9 mouse cellular contexts compared by ENCODE assay signal in genomic region chr6:127064815-127065214, GRCm38 (mm10). TPM values are rescaled to one million over a fixed set of nuclear protein-coding genes. Genes with fewer than 3 reads are reported as not detected.
DNase-seq lines count a peak whose midpoint lies in the region; ATAC-seq and TF ChIP-seq lines count a peak whose summit lies in the region.
"Had no signal": no experiment of that assay in that cellular context is flagged by ENCODE, and none has a peak within 500 bp of the region (broad histone marks: within the 10 kb centered on the region; RNA-seq: fewer than 3 reads in every experiment).

No protein-coding gene starts in this region.

- peak; percentile 34 for DNase-seq in lung, embryonic 14.5 days
- DNase-seq in lung, postnatal 36 days, result no peak
- DNase-seq in limb, embryonic 10.5 days (ENCODE audit: low spot score), result peak; percentile 45
- no peak for DNase-seq in ovary, postnatal 36 days (ENCODE audit: low spot score)
- DNase-seq in left cerebral cortex, adult 9 months (ENCODE audit: low spot score in 2 of 2), result no peak
- DNase-seq in spleen, postnatal 14 days (ENCODE audit: low spot score in 2 of 2), result no peak

- no peak overlapping the region for H3K4me3 ChIP-seq in lung, embryonic 14.5 days (ENCODE audit: low read depth, low read length)
- H3K4me3 ChIP-seq in forebrain, embryonic 13.5 days, result no peak overlapping the region
- peak overlapping the region; percentile 35 for H3K4me3 ChIP-seq in limb, embryonic 10.5 days
- H3K4me3 ChIP-seq in neural tube, embryonic 12.5 days, result no peak overlapping the region

- no peak overlapping the region for H3K27ac ChIP-seq in lung, embryonic 14.5 days (ENCODE audit: low read depth)
- no peak overlapping the region for H3K27ac ChIP-seq in forebrain, embryonic 13.5 days
- H3K27ac ChIP-seq in limb, embryonic 10.5 days, result peak overlapping the region; percentile 56; the same call in 1 of the 2 replicates
- no peak overlapping the region for H3K27ac ChIP-seq in neural tube, embryonic 12.5 days

- TF ChIP-seq CTCF in lung, embryonic 14.5 days (IDR thresholded peaks at IDR 0.05; ENCODE audit: low read depth), result 0 out of 2 replicates have a peak, but pooled peaks have one; percentile 16

- H3K4me2 ChIP-seq in lung, embryonic 14.5 days, result peak overlapping the region; percentile 29; the same call in 1 of the 2 replicates
- H3K4me2 ChIP-seq in forebrain, embryonic 13.5 days, result peak overlapping the region; percentile 29
- peak overlapping the region; percentile 41 for H3K4me2 ChIP-seq in neural tube, embryonic 12.5 days (replicated peaks)

- WGBS in lung, embryonic 14.5 days, result 3% methylated on average over 14 of the region's 14 CpGs
- WGBS in forebrain, embryonic 13.5 days, result 6% methylated on average over 14 of the region's 14 CpGs
- WGBS in limb, embryonic 10.5 days, result 4% methylated on average over 14 of the region's 14 CpGs
- 9% methylated on average over 14 of the region's 14 CpGs for WGBS in neural tube, embryonic 12.5 days

- no peaks in the 10 kb centered on the region for H3K27me3 ChIP-seq in lung, embryonic 14.5 days (ENCODE audit: insufficient read depth, low read length)
- H3K27me3 ChIP-seq in forebrain, embryonic 13.5 days, result peaks cover 9% of the 10 kb centered on the region; the same call in 1 of the 2 replicates
- H3K27me3 ChIP-seq in limb, embryonic 10.5 days (ENCODE audit: low read depth, poor library complexity, severe bottlenecking), result peaks cover 34% of the 10 kb centered on the region
- 0 out of 2 replicates have a peak, but pooled peaks cover 9% of the 10 kb centered on the region for H3K27me3 ChIP-seq in neural tube, embryonic 12.5 days (replicated peaks)

- 0 out of 2 replicates have a peak, but pooled peaks have one; percentile 17 for ATAC-seq in lung, embryonic 14.5 days (ENCODE audit: insufficient read depth)
- ATAC-seq in forebrain, embryonic 13.5 days, result no peak
- ATAC-seq in neural tube, embryonic 12.5 days (ENCODE audit: low FRiP score, low read depth), result no peak

- H3K36me3 ChIP-seq in lung, embryonic 14.5 days (ENCODE audit: insufficient read depth), result no peaks in the 10 kb centered on the region
- H3K36me3 ChIP-seq in forebrain, embryonic 13.5 days (ENCODE audit: poor library complexity, severe bottlenecking), result no peaks in the 10 kb centered on the region
- H3K36me3 ChIP-seq in limb, embryonic 10.5 days, result no peaks in the 10 kb centered on the region
- H3K36me3 ChIP-seq in neural tube, embryonic 12.5 days, result no peaks in the 10 kb centered on the region

- no peaks in the 10 kb centered on the region for H3K4me1 ChIP-seq in lung, embryonic 14.5 days (ENCODE audit: insufficient read depth)
- no peaks in the 10 kb centered on the region for H3K4me1 ChIP-seq in forebrain, embryonic 13.5 days
- peaks cover 14% of the 10 kb centered on the region for H3K4me1 ChIP-seq in limb, embryonic 10.5 days
- peaks cover 4% of the 10 kb centered on the region; the same call in 1 of the 2 replicates for H3K4me1 ChIP-seq in neural tube, embryonic 12.5 days

- no peaks in the 10 kb centered on the region for H3K9me3 ChIP-seq in lung, embryonic 14.5 days (ENCODE audit: low read depth, low read length)
- no peaks in the 10 kb centered on the region for H3K9me3 ChIP-seq in forebrain, embryonic 13.5 days (replicated peaks)
- H3K9me3 ChIP-seq in limb, embryonic 10.5 days (replicated peaks), result no peaks in the 10 kb centered on the region
- no peaks in the 10 kb centered on the region for H3K9me3 ChIP-seq in neural tube, embryonic 12.5 days

- H3K9ac ChIP-seq in lung, embryonic 14.5 days, result no peak overlapping the region
- H3K9ac ChIP-seq in forebrain, embryonic 13.5 days, result peak overlapping the region; percentile 48; the same call in 1 of the 2 replicates
- no peak overlapping the region for H3K9ac ChIP-seq in neural tube, embryonic 12.5 days

RNA-seq across cellular contexts. Expression of gene Fgf23, which starts 7.9 kb away (rescaled TPM):
- not detected in 2 replicates for polyA plus RNA-seq in lung, embryonic 14.5 days (2014; fragmentation: Nextera tagmentation; extraction: Ambion mirVana)
- not detected in 2 replicates for polyA plus RNA-seq in forebrain, embryonic 13.5 days (2015; fragmentation: Nextera tagmentation; extraction: Ambion mirVana)
- not detected in 2 replicates for polyA plus RNA-seq in limb, embryonic 10.5 days (2016; fragmentation: Nextera tagmentation; extraction: Ambion mirVana)
- polyA plus RNA-seq in neural tube, embryonic 12.5 days (2016; fragmentation: Nextera tagmentation; extraction: Ambion mirVana), result not detected in 2 replicates
- polyA plus RNA-seq: large intestine, adult 2 months had no signal

RNA-seq across cellular contexts. Expression of gene Tigar, which starts 44.5 kb away (rescaled TPM):
- 3.0 and 3.5 TPM in 2 replicates for polyA plus RNA-seq in lung, embryonic 14.5 days (2014; fragmentation: Nextera tagmentation; extraction: Ambion mirVana)
- 6.6 and 7.0 TPM in 2 replicates for polyA plus RNA-seq in forebrain, embryonic 13.5 days (2015; fragmentation: Nextera tagmentation; extraction: Ambion mirVana)
- polyA plus RNA-seq in limb, embryonic 10.5 days (2016; fragmentation: Nextera tagmentation; extraction: Ambion mirVana), result 4.7 and 5.1 TPM in 2 replicates
- polyA plus RNA-seq in neural tube, embryonic 12.5 days (2016; fragmentation: Nextera tagmentation; extraction: Ambion mirVana), result 7.9 and 8.3 TPM in 2 replicates

RNA-seq across cellular contexts. Expression of gene Fgf6, which starts 49.4 kb away (rescaled TPM):
- not detected in 2 replicates for polyA plus RNA-seq in lung, embryonic 14.5 days (2014; fragmentation: Nextera tagmentation; extraction: Ambion mirVana)
- not detected in 2 replicates for polyA plus RNA-seq in forebrain, embryonic 13.5 days (2015; fragmentation: Nextera tagmentation; extraction: Ambion mirVana)
- polyA plus RNA-seq in limb, embryonic 10.5 days (2016; fragmentation: Nextera tagmentation; extraction: Ambion mirVana), result not detected in 2 replicates
- 0.13 and 0.34 TPM in 2 replicates for polyA plus RNA-seq in neural tube, embryonic 12.5 days (2016; fragmentation: Nextera tagmentation; extraction: Ambion mirVana)
- polyA plus RNA-seq: large intestine, adult 2 months had no signal

Comparison
In these comparisons a context has a peak if more than half of its experiments do, and no peak if none do; other contexts are left out.
1. DNase-seq: peak in lung, embryonic 14.5 days (single experiment) and limb, embryonic 10.5 days (single experiment); none in lung, postnatal 36 days (single experiment), ovary, postnatal 36 days (single experiment), left cerebral cortex, adult 9 months (0 of 2) and spleen, postnatal 14 days (0 of 2).
2. Peak in every context shown above with its lines, with median percentiles within 50 percentile points of each other: H3K4me2 ChIP-seq.